Mouse (Mus musculus) forebrain, embryonic 13.5 days (tissue): ENCODE results near the gene Tut4. TPM values are rescaled to one million over a fixed set of nuclear protein-coding genes. Genes with fewer than 3 reads are reported as not detected.
A peak's percentile ranks its signal among the peaks of the same experiment; 100 is the strongest.

Experiments used
- ATAC-seq: fragments of 200-750 bp; cut with Nextera tagmentation; 2 replicates; pipeline ENCODE4 v1.8.0; 2017
- H3K27ac ChIP-seq: fragments of 300-500 bp; sonication (generic); 2 replicates; pipeline ENCODE4 v1.5.1; 2015; ENCODE audit warnings: inconsistent platforms, mild to moderate bottlenecking, moderate library complexity
- H3K27me3 ChIP-seq: fragments of 300-500 bp; sonication (generic); 2 replicates; pipeline ENCODE4 v1.6.1; 2015; ENCODE audit warnings: mild to moderate bottlenecking, inconsistent platforms
- H3K36me3 ChIP-seq: fragments of 300-500 bp; sonication (generic); 2 replicates; pipeline ENCODE4 v1.6.1; 2015; ENCODE audit warnings: mild to moderate bottlenecking, inconsistent platforms; ENCODE audit not compliant: poor library complexity, severe bottlenecking
- H3K4me1 ChIP-seq: fragments of 300-500 bp; sonication (generic); 2 replicates; pipeline ENCODE4 v1.6.1; 2015; ENCODE audit warnings: inconsistent platforms
- H3K4me2 ChIP-seq: fragments of 300-500 bp; sonication (generic); 2 replicates; pipeline ENCODE4 v1.6.1; 2015; ENCODE audit warnings: inconsistent platforms, mild to moderate bottlenecking, moderate library complexity
- H3K4me3 ChIP-seq: fragments of 300-500 bp; sonication (generic); 2 replicates; pipeline ENCODE4 v1.5.1; 2015; ENCODE audit warnings: mild to moderate bottlenecking, inconsistent platforms
- H3K9ac ChIP-seq: fragments of 300-500 bp; sonication (generic); 2 replicates; pipeline ENCODE4 v1.6.1; 2015; ENCODE audit warnings: mild to moderate bottlenecking, inconsistent platforms
- H3K9me3 ChIP-seq: fragments of 300-500 bp; sonication (generic); replicated peaks from 2 replicates; pipeline ENCODE4 v1.6.1; 2016; ENCODE audit warnings: inconsistent platforms
- WGBS: fragments of 180-500 bp; shearing (Covaris S2); methylation state at CpG from one replicate; pipeline ENCODE4 v1.1.7; 2015; 5-methylcytosine and 5-hydroxymethylcytosine counted together
- polyA plus RNA-seq: library from polyadenylated mRNA; unstranded; fragments of >200 nt; fragmentation: Nextera tagmentation; extraction: Ambion mirVana; gene quantifications from 2 replicates; pipeline ENCODE4 v1.2.1, GENCODE M21; 2015

The Tut4 gene
- 89.3 and 91.5 TPM in 2 replicates for polyA plus RNA-seq

GRCm38 (mm10) chr4:108459231-108460155, at the start of gene Tut4:
TSS of gene Tut4 (plus strand) at chr4:108459426.
- Histone ChIP-seq H3K9me3 (no peaks in the 10 kb centered on the region; the same call in 1 of the 2 replicates), H3K4me3 (peak within 1 kb of the TSS; percentile 100), H3K9ac (peak within 1 kb of the TSS; percentile 99), H3K27ac (peak within 1 kb of the TSS; percentile 98), H3K4me1 (peaks cover 13% of the 10 kb centered on the region), H3K4me2 (peak within 1 kb of the TSS; percentile 69), H3K27me3 (no peaks in the 10 kb centered on the region), H3K36me3 (peaks cover 10% of the 10 kb centered on the region; the same call in 1 of the 2 replicates)
- ATAC-seq, result peak; percentile 91
- WGBS, result under 1% methylated on average over 48 of the region's 97 CpGs

GRCm38 (mm10) chr4:108424587-108424986, 34.6 kb upstream of the Tut4 start:
- Histone ChIP-seq H3K9me3 (no peaks in the 10 kb centered on the region), H3K27ac (no peak overlapping the region), H3K4me2 (no peak overlapping the region), H3K36me3 (no peaks in the 10 kb centered on the region), H3K27me3 (no peaks in the 10 kb centered on the region), H3K4me3 (no peak overlapping the region), H3K9ac (no peak overlapping the region), H3K4me1 (no peaks in the 10 kb centered on the region)
- no peak for ATAC-seq
- 91% methylated on average over 2 of the region's 2 CpGs for WGBS

GRCm38 (mm10) chr4:108427719-108428340, 31.4 kb upstream of the Tut4 start:
- Histone ChIP-seq H3K27ac (no peak overlapping the region), H3K4me1 (peaks cover 24% of the 10 kb centered on the region), H3K36me3 (no peaks in the 10 kb centered on the region), H3K4me3 (no peak overlapping the region), H3K9ac (no peak overlapping the region), H3K27me3 (no peaks in the 10 kb centered on the region), H3K9me3 (no peaks in the 10 kb centered on the region), H3K4me2 (no peak overlapping the region)
- no peak for ATAC-seq
- WGBS, result 82% methylated on average over 11 of the region's 11 CpGs

- peaks cover 29% of the 10 kb centered on the region for H3K4me1 ChIP-seq
- no peaks in the 10 kb centered on the region for H3K36me3 ChIP-seq
- no peak overlapping the region for H3K4me3 ChIP-seq
- WGBS, result 87% methylated on average over 6 of the region's 6 CpGs
- no peaks in the 10 kb centered on the region for H3K9me3 ChIP-seq
- H3K27me3 ChIP-seq, result no peaks in the 10 kb centered on the region
- H3K4me2 ChIP-seq, result no peak overlapping the region
- no peak overlapping the region for H3K9ac ChIP-seq
- H3K27ac ChIP-seq, result no peak overlapping the region
- ATAC-seq, result no peak
Measured at GRCm38 (mm10) chr4:108428341-108428721, 30.9 kb upstream of the Tut4 start.

GRCm38 (mm10) chr4:108430656-108431560, 28.3 kb upstream of the Tut4 start:
- Histone ChIP-seq H3K4me3 (no peak overlapping the region), H3K27ac (peak overlapping the region; percentile 87), H3K9ac (no peak overlapping the region), H3K9me3 (no peaks in the 10 kb centered on the region), H3K27me3 (no peaks in the 10 kb centered on the region), H3K4me1 (peaks cover 33% of the 10 kb centered on the region), H3K4me2 (peak overlapping the region; percentile 24), H3K36me3 (no peaks in the 10 kb centered on the region)
- ATAC-seq, result peak; percentile 92
- WGBS, result 8% methylated on average over 4 of the region's 4 CpGs

- H3K9me3 ChIP-seq, result no peaks in the 10 kb centered on the region
- peak overlapping the region; percentile 87 for H3K27ac ChIP-seq
- H3K36me3 ChIP-seq, result no peaks in the 10 kb centered on the region
- H3K9ac ChIP-seq, result no peak overlapping the region
- 20% methylated on average over 2 of the region's 2 CpGs for WGBS
- H3K4me1 ChIP-seq, result peaks cover 33% of the 10 kb centered on the region
- H3K27me3 ChIP-seq, result no peaks in the 10 kb centered on the region
- no peak overlapping the region for H3K4me3 ChIP-seq
- no peak for ATAC-seq
- H3K4me2 ChIP-seq, result peak overlapping the region; percentile 24
Measured at GRCm38 (mm10) chr4:108431561-108431936, 27.7 kb upstream of the Tut4 start.

- Histone ChIP-seq H3K27ac (no peak overlapping the region), H3K36me3 (no peaks in the 10 kb centered on the region), H3K27me3 (no peaks in the 10 kb centered on the region), H3K4me2 (no peak overlapping the region), H3K9me3 (no peaks in the 10 kb centered on the region), H3K9ac (no peak overlapping the region), H3K4me3 (no peak overlapping the region), H3K4me1 (peaks cover 37% of the 10 kb centered on the region)
- no peak for ATAC-seq
- 18% methylated on average over 6 of the region's 6 CpGs for WGBS
Measured at GRCm38 (mm10) chr4:108433341-108433740, 25.9 kb upstream of the Tut4 start.

- Histone ChIP-seq H3K27ac (no peak overlapping the region), H3K36me3 (no peaks in the 10 kb centered on the region), H3K9ac (no peak overlapping the region), H3K4me1 (peaks cover 37% of the 10 kb centered on the region), H3K4me2 (no peak overlapping the region), H3K4me3 (no peak overlapping the region), H3K27me3 (no peaks in the 10 kb centered on the region), H3K9me3 (no peaks in the 10 kb centered on the region)
- 85% methylated on average over 4 of the region's 4 CpGs for WGBS
- ATAC-seq, result no peak
Measured at GRCm38 (mm10) chr4:108434221-108434620, 25.0 kb upstream of the Tut4 start.

GRCm38 (mm10) chr4:108434781-108435180, 24.4 kb upstream of the Tut4 start:
- Histone ChIP-seq H3K27me3 (no peaks in the 10 kb centered on the region), H3K27ac (no peak overlapping the region), H3K9me3 (no peaks in the 10 kb centered on the region), H3K36me3 (no peaks in the 10 kb centered on the region), H3K4me1 (peaks cover 37% of the 10 kb centered on the region), H3K9ac (no peak overlapping the region), H3K4me2 (no peak overlapping the region), H3K4me3 (no peak overlapping the region)
- WGBS, result 91% methylated on average over 3 of the region's 3 CpGs
- ATAC-seq, result no peak

- no peaks in the 10 kb centered on the region for H3K27me3 ChIP-seq
- no peak overlapping the region for H3K9ac ChIP-seq
- WGBS, result 72% methylated on average over 3 of the region's 3 CpGs
- H3K4me2 ChIP-seq, result no peak overlapping the region
- H3K27ac ChIP-seq, result no peak overlapping the region
- H3K36me3 ChIP-seq, result no peaks in the 10 kb centered on the region
- ATAC-seq, result no peak
- H3K9me3 ChIP-seq, result no peaks in the 10 kb centered on the region
- H3K4me3 ChIP-seq, result no peak overlapping the region
- H3K4me1 ChIP-seq, result peaks cover 35% of the 10 kb centered on the region
Measured at GRCm38 (mm10) chr4:108435646-108436045, 23.6 kb upstream of the Tut4 start.

GRCm38 (mm10) chr4:108436225-108436624, 23.0 kb upstream of the Tut4 start:
- Histone ChIP-seq H3K9me3 (no peaks in the 10 kb centered on the region), H3K27me3 (no peaks in the 10 kb centered on the region), H3K27ac (no peak overlapping the region), H3K9ac (no peak overlapping the region), H3K4me3 (no peak overlapping the region), H3K4me1 (peaks cover 29% of the 10 kb centered on the region), H3K36me3 (no peaks in the 10 kb centered on the region), H3K4me2 (no peak overlapping the region)
- 78% methylated on average over 1 of the region's 1 CpGs for WGBS
- no peak for ATAC-seq
